Comparison of ENCODE assay signal across 24 mouse cellular contexts in the genomic region with DNA sequence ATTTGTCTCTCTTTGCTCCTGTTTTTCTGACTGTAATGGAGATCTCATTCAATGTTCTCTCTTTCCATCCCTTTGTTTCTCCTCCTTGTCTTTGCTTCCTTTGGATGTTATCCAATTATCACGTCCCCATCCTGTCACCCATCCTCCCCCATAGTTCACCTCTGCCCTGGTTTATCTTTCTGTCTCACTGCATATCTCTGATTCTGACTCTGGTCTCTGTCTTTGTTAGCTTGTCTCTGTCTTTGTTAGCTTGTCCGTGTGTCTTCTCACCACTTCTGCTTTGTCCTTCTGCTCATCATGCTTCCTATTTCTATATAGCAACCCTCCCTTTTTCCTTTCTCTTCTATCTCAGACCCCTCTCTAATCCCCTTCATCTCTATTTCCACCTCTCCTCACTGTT. TPM values are rescaled to one million over a fixed set of nuclear protein-coding genes. Genes with fewer than 3 reads are reported as not detected.
"Had no signal": no experiment of that assay in that cellular context is flagged by ENCODE, and none has a peak within 500 bp of the region (broad histone marks: within the 10 kb centered on the region; RNA-seq: fewer than 3 reads in every experiment).

No protein-coding gene starts in this region.

- H3K9ac ChIP-seq: hindbrain, embryonic 14.5 days; intestine, embryonic 15.5 days; limb, embryonic 13.5 days; limb, embryonic 15.5 days; liver, embryonic 12.5 days; liver, embryonic 14.5 days had no signal

- H3K27me3 ChIP-seq: intestine, embryonic 15.5 days; limb, embryonic 13.5 days; limb, embryonic 15.5 days; liver, embryonic 12.5 days had no signal

- H3K27ac ChIP-seq: hindbrain, embryonic 14.5 days; intestine, embryonic 15.5 days; layer of hippocampus, adult 2 months; limb, embryonic 13.5 days; limb, embryonic 15.5 days; liver, embryonic 12.5 days; liver, embryonic 14.5 days had no signal

- H3K4me3 ChIP-seq: intestine, embryonic 15.5 days; layer of hippocampus, adult 2 months; limb, embryonic 13.5 days; limb, embryonic 15.5 days; liver, embryonic 12.5 days had no signal

- ATAC-seq: hindbrain, embryonic 16.5 days; inflammation-experienced regulatory T-cells, adult 6 months; intestine, embryonic 15.5 days; intestine, postnatal 0 days; liver, embryonic 12.5 days had no signal

- H3K9me3 ChIP-seq: intestine, embryonic 15.5 days; limb, embryonic 13.5 days; limb, embryonic 15.5 days; liver, embryonic 12.5 days had no signal

- DNase-seq: gastrocnemius, postnatal 14 days; gastrocnemius, postnatal 36 days; heart, adult 18-20 months; heart, postnatal 10 days; kidney, adult 18-20 months; kidney, adult 8-10 months; kidney, postnatal 10 days; kidney, postnatal 25 days; kidney, postnatal 4 days; left cerebral cortex, postnatal 4 days; lung, adult 18-20 months had no signal

- H3K4me2 ChIP-seq: heart, embryonic 11.5 days; hindbrain, embryonic 14.5 days; intestine, embryonic 15.5 days; limb, embryonic 13.5 days; limb, embryonic 15.5 days; liver, embryonic 12.5 days had no signal

- H3K36me3 ChIP-seq: limb, embryonic 15.5 days had no signal

- H3K4me1 ChIP-seq: intestine, embryonic 15.5 days; limb, embryonic 13.5 days had no signal

RNA-seq across cellular contexts. Expression of a gene that starts 45.3 kb away (rescaled TPM):
- total RNA-seq: hematopoietic stem cell, adult 5-6 weeks had no signal
- polyA plus RNA-seq: liver, embryonic 16.5 days had no signal
